Comparison of ENCODE assay signal across 8 mouse cellular contexts in genomic region chr12:85647346-85647745, GRCm38 (mm10). TPM values are rescaled to one million over a fixed set of nuclear protein-coding genes. Genes with fewer than 3 reads are reported as not detected.
DNase-seq lines count a peak whose midpoint lies in the region; ATAC-seq and TF ChIP-seq lines count a peak whose summit lies in the region.

No protein-coding gene starts in this region.

- H3K27me3 ChIP-seq in lung, postnatal 0 days (replicated peaks; ENCODE audit: insufficient read depth, low read length): no peaks in the 10 kb centered on the region

- peak; percentile 44; the same call in 1 of the 2 replicates for ATAC-seq in lung, postnatal 0 days

- TF ChIP-seq POLR2A in bone marrow, adult 2 months (IDR thresholded peaks at IDR 0.05; ENCODE audit: borderline replicate concordance, control insufficient read depth, low read depth, low read length): no peak

- peak; percentile 49 to 55 for DNase-seq in heart, adult 18-20 months
- DNase-seq in heart, postnatal 25 days (ENCODE audit: low spot score): no peak
- DNase-seq in CD4-positive helper T cell, adult 2 months (ENCODE audit: low read depth, low spot score): peak; percentile 48
- peak; percentile 52 for DNase-seq in lung, postnatal 0 days (ENCODE audit: low spot score)
- DNase-seq in right cerebral cortex, adult 2 months (ENCODE audit: low spot score in 2 of 2): no peak
- DNase-seq in urinary bladder, postnatal 14 days (ENCODE audit: low spot score): no peak
- no peak for DNase-seq in gastrocnemius, postnatal 36 days

- H3K9ac ChIP-seq in lung, postnatal 0 days (replicated peaks; ENCODE audit: low read depth): no peak overlapping the region

- no peak overlapping the region for H3K4me2 ChIP-seq in lung, postnatal 0 days (replicated peaks; ENCODE audit: low read depth, low read length)

- no peak overlapping the region for H3K4me3 ChIP-seq in bone marrow, adult 2 months (replicated peaks; ENCODE audit: control insufficient read depth, low read depth, low read length)
- H3K4me3 ChIP-seq in lung, postnatal 0 days (ENCODE audit: low read depth, low read length): no peak overlapping the region

- H3K9me3 ChIP-seq in lung, postnatal 0 days (ENCODE audit: low read length): no peaks in the 10 kb centered on the region

- peaks cover 14% of the 10 kb centered on the region for H3K4me1 ChIP-seq in bone marrow, adult 2 months (ENCODE audit: control insufficient read depth, insufficient read depth, low read length)
- H3K4me1 ChIP-seq in lung, postnatal 0 days (ENCODE audit: insufficient read depth, low read depth, low read length): no peaks in the 10 kb centered on the region

- no peak for TF ChIP-seq EP300 in lung, postnatal 0 days (IDR thresholded peaks at IDR 0.05)

- intact Hi-C loops in heart, postnatal 25 days (cut with DNase I): loop anchor here (2.0 kb wide), 1 partner anchor 139 kb away; no protein-coding TSS in a partner anchor
- intact Hi-C loops in gastrocnemius, postnatal 36 days (cut with DNase I): loop anchor here (2.0 kb wide), 1 partner anchor 139 kb away; no protein-coding TSS in a partner anchor

- no peaks in the 10 kb centered on the region for H3K36me3 ChIP-seq in lung, postnatal 0 days (ENCODE audit: insufficient read depth, low read length)

- peak; percentile 71 for TF ChIP-seq CTCF in bone marrow, adult 2 months (IDR thresholded peaks at IDR 0.05; ENCODE audit: control insufficient read depth, insufficient read depth, low read length)
- peak; percentile 69 for TF ChIP-seq CTCF in lung, postnatal 0 days (IDR thresholded peaks at IDR 0.05)

- 15% methylated on average over 10 of the region's 10 CpGs for WGBS in bone marrow, adult 2 months
- 32% methylated on average over 10 of the region's 10 CpGs for WGBS in lung, postnatal 0 days

- H3K27ac ChIP-seq in bone marrow, adult 2 months (ENCODE audit: control insufficient read depth, insufficient read depth, low read depth, low read length, poor library complexity): peak overlapping the region; percentile 75
- no peak overlapping the region for H3K27ac ChIP-seq in lung, postnatal 0 days (ENCODE audit: low read length)

RNA-seq across cellular contexts. Expression of gene Batf, which starts 39.1 kb away (rescaled TPM):
- 1 to 10 TPM; 1.1 to 1.9 TPM for total RNA-seq in heart, adult 18-20 months (2021)
- 1 to 10 TPM in 1 of 2 experiments, under 1 TPM in 1; 0.55 to 1.0 TPM for total RNA-seq in heart, postnatal 25 days (2021)
- polyA plus RNA-seq in bone marrow, adult 2 months (2011; ENCODE audit: insufficient read depth, insufficient read length, low replicate concordance, missing spikeins): 4.1 and 11.7 TPM in 2 replicates
- polyA plus RNA-seq in lung, postnatal 0 days (2015; fragmentation: Nextera tagmentation; extraction: Ambion mirVana): 27.9 and 28.6 TPM in 2 replicates
- not detected for total RNA-seq in gastrocnemius, postnatal 36 days (2021)

RNA-seq across cellular contexts. Expression of gene Jdp2, which starts 48.5 kb away (rescaled TPM):
- total RNA-seq in heart, adult 18-20 months (2021): 10 to 100 TPM; 14.8 to 16.5 TPM
- 1 to 10 TPM; 8.8 to 9.2 TPM for total RNA-seq in heart, postnatal 25 days (2021)
- 10.0 and 21.2 TPM in 2 replicates for polyA plus RNA-seq in bone marrow, adult 2 months (2011; ENCODE audit: insufficient read depth, insufficient read length, low replicate concordance, missing spikeins)
- 1.2 and 1.4 TPM in 2 replicates for polyA plus RNA-seq in lung, postnatal 0 days (2015; fragmentation: Nextera tagmentation; extraction: Ambion mirVana)
- total RNA-seq in gastrocnemius, postnatal 36 days (2021): 1 to 10 TPM; 4.6 to 4.9 TPM

Comparison
In these comparisons a context has a peak if more than half of its experiments do, and no peak if none do; other contexts are left out.
1. DNase-seq: peak in heart, adult 18-20 months (2 of 2), CD4-positive helper T cell, adult 2 months (single experiment) and lung, postnatal 0 days (single experiment); none in heart, postnatal 25 days (single experiment), right cerebral cortex, adult 2 months (0 of 2), urinary bladder, postnatal 14 days (single experiment) and gastrocnemius, postnatal 36 days (0 of 2).